Mouse (Mus musculus): Measurements from ENCODE around the gene Daam1. TPM values are rescaled to one million over a fixed set of nuclear protein-coding genes. Genes with fewer than 3 reads are reported as not detected.

Gene Daam1
- polyA plus RNA-seq, 1 experiment from 2014 or later = 20.9 TPM

GRCm38 (mm10) chr12:71946448-71946847, 115.6 kb downstream of the Daam1 start:
- no peak overlapping the region for H3K4me3 ChIP-seq (ENCODE audit: low read depth, low read length)
- H3K4me1 ChIP-seq (ENCODE audit: control insufficient read depth, insufficient read depth, low read length) = no peaks in the 10 kb centered on the region
- WGBS = 85% methylated on average over 8 of the region's 8 CpGs
- H3K27me3 ChIP-seq (ENCODE audit: control insufficient read depth, insufficient read depth, low read length) = no peaks in the 10 kb centered on the region
- H3K27ac ChIP-seq (ENCODE audit: low read depth, low read length) = no peak overlapping the region
- H3K36me3 ChIP-seq (ENCODE audit: control insufficient read depth, insufficient read depth, low read length) = peaks cover 7% of the 10 kb centered on the region
- no peak for ATAC-seq (ENCODE audit: insufficient read depth, low FRiP score, low TSS enrichment)
- H3K9ac ChIP-seq (ENCODE audit: low read length) = no peak overlapping the region
- DNase-seq (ENCODE audit: low spot score) = no peak
- no peak overlapping the region for H3K4me2 ChIP-seq (ENCODE audit: low read depth)
- no peaks in the 10 kb centered on the region for H3K9me3 ChIP-seq (ENCODE audit: control insufficient read depth, low read length)

GRCm38 (mm10) chr12:71948972-71949371, 118.1 kb downstream of the Daam1 start:
- no peaks in the 10 kb centered on the region for H3K4me1 ChIP-seq (ENCODE audit: control insufficient read depth, insufficient read depth, low read length)
- H3K9me3 ChIP-seq (ENCODE audit: control insufficient read depth, low read length) = no peaks in the 10 kb centered on the region
- DNase-seq (ENCODE audit: low spot score) = no peak
- no peak for ATAC-seq (ENCODE audit: insufficient read depth, low FRiP score, low TSS enrichment)
- no peak overlapping the region for H3K4me3 ChIP-seq (ENCODE audit: low read depth, low read length)
- H3K4me2 ChIP-seq (ENCODE audit: low read depth) = no peak overlapping the region
- no peaks in the 10 kb centered on the region for H3K27me3 ChIP-seq (ENCODE audit: control insufficient read depth, insufficient read depth, low read length)
- no peak overlapping the region for H3K9ac ChIP-seq (ENCODE audit: low read length)
- H3K27ac ChIP-seq (ENCODE audit: low read depth, low read length) = no peak overlapping the region
- peaks cover 11% of the 10 kb centered on the region for H3K36me3 ChIP-seq (ENCODE audit: control insufficient read depth, insufficient read depth, low read length)
- 96% methylated on average over 6 of the region's 6 CpGs for WGBS

- peaks cover 7% of the 10 kb centered on the region for H3K36me3 ChIP-seq (ENCODE audit: control insufficient read depth, insufficient read depth, low read length)
- H3K4me2 ChIP-seq (ENCODE audit: low read depth) = no peak overlapping the region
- no peak overlapping the region for H3K4me3 ChIP-seq (ENCODE audit: low read depth, low read length)
- DNase-seq (ENCODE audit: low spot score) (no peak), ATAC-seq (ENCODE audit: insufficient read depth, low FRiP score, low TSS enrichment) (no peak)
- no peak overlapping the region for H3K9ac ChIP-seq (ENCODE audit: low read length)
- H3K4me1 ChIP-seq (ENCODE audit: control insufficient read depth, insufficient read depth, low read length) = peaks cover 2% of the 10 kb centered on the region; the same call in 1 of the 2 replicates
- 89% methylated on average over 6 of the region's 6 CpGs for WGBS
- no peaks in the 10 kb centered on the region for H3K27me3 ChIP-seq (ENCODE audit: control insufficient read depth, insufficient read depth, low read length)
- H3K9me3 ChIP-seq (ENCODE audit: control insufficient read depth, low read length) = no peaks in the 10 kb centered on the region
- H3K27ac ChIP-seq (ENCODE audit: low read depth, low read length) = no peak overlapping the region
Observed at GRCm38 (mm10) chr12:71949606-71950005, 118.7 kb downstream of the Daam1 start.

GRCm38 (mm10) chr12:71950095-71950877, 119.4 kb downstream of the Daam1 start:
- no peak overlapping the region for H3K27ac ChIP-seq (ENCODE audit: low read depth, low read length)
- no peak overlapping the region for H3K9ac ChIP-seq (ENCODE audit: low read length)
- 88% methylated on average over 13 of the region's 13 CpGs for WGBS
- no peaks in the 10 kb centered on the region for H3K9me3 ChIP-seq (ENCODE audit: control insufficient read depth, low read length)
- no peaks in the 10 kb centered on the region for H3K27me3 ChIP-seq (ENCODE audit: control insufficient read depth, insufficient read depth, low read length)
- H3K36me3 ChIP-seq (ENCODE audit: control insufficient read depth, insufficient read depth, low read length) = peaks cover 7% of the 10 kb centered on the region
- ATAC-seq (ENCODE audit: insufficient read depth, low FRiP score, low TSS enrichment) (no peak), DNase-seq (ENCODE audit: low spot score) (no peak)
- H3K4me3 ChIP-seq (ENCODE audit: low read depth, low read length) = no peak overlapping the region
- H3K4me1 ChIP-seq (ENCODE audit: control insufficient read depth, insufficient read depth, low read length) = peaks cover 2% of the 10 kb centered on the region; the same call in 1 of the 2 replicates
- no peak overlapping the region for H3K4me2 ChIP-seq (ENCODE audit: low read depth)

GRCm38 (mm10) chr12:71954180-71954935, 123.5 kb downstream of the Daam1 start:
- Histone ChIP-seq H3K27me3 (ENCODE audit: control insufficient read depth, insufficient read depth, low read length) (no peaks in the 10 kb centered on the region), H3K4me2 (ENCODE audit: low read depth) (no peak overlapping the region), H3K4me3 (ENCODE audit: low read depth, low read length) (no peak overlapping the region), H3K9ac (ENCODE audit: low read length) (no peak overlapping the region), H3K27ac (ENCODE audit: low read depth, low read length) (no peak overlapping the region), H3K4me1 (ENCODE audit: control insufficient read depth, insufficient read depth, low read length) (peaks cover 6% of the 10 kb centered on the region; the same call in 1 of the 2 replicates), H3K36me3 (ENCODE audit: control insufficient read depth, insufficient read depth, low read length) (peaks cover 4% of the 10 kb centered on the region; the same call in 1 of the 2 replicates), H3K9me3 (ENCODE audit: control insufficient read depth, low read length) (no peaks in the 10 kb centered on the region)
- DNase-seq (ENCODE audit: low spot score) (no peak), ATAC-seq (ENCODE audit: insufficient read depth, low FRiP score, low TSS enrichment) (no peak)
- WGBS = 50% methylated on average over 5 of the region's 5 CpGs

- 36% methylated on average over 6 of the region's 6 CpGs for WGBS
- Histone ChIP-seq H3K27ac (ENCODE audit: low read depth, low read length) (no peak overlapping the region), H3K27me3 (ENCODE audit: control insufficient read depth, insufficient read depth, low read length) (no peaks in the 10 kb centered on the region), H3K36me3 (ENCODE audit: control insufficient read depth, insufficient read depth, low read length) (no peaks in the 10 kb centered on the region), H3K9ac (ENCODE audit: low read length) (no peak overlapping the region), H3K9me3 (ENCODE audit: control insufficient read depth, low read length) (no peaks in the 10 kb centered on the region), H3K4me1 (ENCODE audit: control insufficient read depth, insufficient read depth, low read length) (peaks cover 6% of the 10 kb centered on the region; the same call in 1 of the 2 replicates), H3K4me2 (ENCODE audit: low read depth) (no peak overlapping the region), H3K4me3 (ENCODE audit: low read depth, low read length) (no peak overlapping the region)
- DNase-seq (ENCODE audit: low spot score) = peak; percentile 50
- peak; percentile 81 for ATAC-seq (ENCODE audit: insufficient read depth, low FRiP score, low TSS enrichment)
Observed at GRCm38 (mm10) chr12:71956980-71957379, 126.1 kb downstream of the Daam1 start.

- H3K9ac ChIP-seq (ENCODE audit: low read length) = no peak overlapping the region
- H3K4me3 ChIP-seq (ENCODE audit: low read depth, low read length) = no peak overlapping the region
- 56% methylated on average over 5 of the region's 5 CpGs for WGBS
- no peaks in the 10 kb centered on the region for H3K36me3 ChIP-seq (ENCODE audit: control insufficient read depth, insufficient read depth, low read length)
- H3K4me1 ChIP-seq (ENCODE audit: control insufficient read depth, insufficient read depth, low read length) = peaks cover 6% of the 10 kb centered on the region; the same call in 1 of the 2 replicates
- no peak for DNase-seq (ENCODE audit: low spot score)
- no peak overlapping the region for H3K4me2 ChIP-seq (ENCODE audit: low read depth)
- no peak overlapping the region for H3K27ac ChIP-seq (ENCODE audit: low read depth, low read length)
- ATAC-seq (ENCODE audit: insufficient read depth, low FRiP score, low TSS enrichment) = no peak
- H3K9me3 ChIP-seq (ENCODE audit: control insufficient read depth, low read length) = no peaks in the 10 kb centered on the region
- no peaks in the 10 kb centered on the region for H3K27me3 ChIP-seq (ENCODE audit: control insufficient read depth, insufficient read depth, low read length)
Observed at GRCm38 (mm10) chr12:71957496-71957895, 126.6 kb downstream of the Daam1 start.

- Histone ChIP-seq H3K4me1 (ENCODE audit: control insufficient read depth, insufficient read depth, low read length) (peaks cover 4% of the 10 kb centered on the region; the same call in 1 of the 2 replicates), H3K9ac (ENCODE audit: low read length) (no peak overlapping the region), H3K4me2 (ENCODE audit: low read depth) (no peak overlapping the region), H3K27me3 (ENCODE audit: control insufficient read depth, insufficient read depth, low read length) (no peaks in the 10 kb centered on the region), H3K36me3 (ENCODE audit: control insufficient read depth, insufficient read depth, low read length) (no peaks in the 10 kb centered on the region), H3K9me3 (ENCODE audit: control insufficient read depth, low read length) (no peaks in the 10 kb centered on the region), H3K4me3 (ENCODE audit: low read depth, low read length) (no peak overlapping the region), H3K27ac (ENCODE audit: low read depth, low read length) (no peak overlapping the region)
- ATAC-seq (ENCODE audit: insufficient read depth, low FRiP score, low TSS enrichment) = peak; percentile 62
- 26% methylated on average over 6 of the region's 6 CpGs for WGBS
- no peak for DNase-seq (ENCODE audit: low spot score)
Observed at GRCm38 (mm10) chr12:71959351-71959991, 128.6 kb downstream of the Daam1 start.

All from neural tube, embryonic 11.5 days (tissue).